Mouse (Mus musculus) CH12.LX (cell line): ENCODE measurements at regions not wholly inside any gene's neighbourhood (a gene's known extent, or its start where the extent isn't known, plus 50 kb on each side); places are given as distances from the start of the nearest gene placed in this dataset.

ENCODE experiments used
- EP300 ChIP-seq: IDR thresholded peaks from 2 replicates; pipeline ENCODE4 v1.6.1; 2011; ENCODE audit warnings: low read length, improper control_type of control experiment
- JUND ChIP-seq: conservative IDR thresholded peaks from 2 replicates; pipeline ENCODE4 v1.6.1; 2011; ENCODE audit warnings: low read depth, low read length, improper control_type of control experiment

DNA sequence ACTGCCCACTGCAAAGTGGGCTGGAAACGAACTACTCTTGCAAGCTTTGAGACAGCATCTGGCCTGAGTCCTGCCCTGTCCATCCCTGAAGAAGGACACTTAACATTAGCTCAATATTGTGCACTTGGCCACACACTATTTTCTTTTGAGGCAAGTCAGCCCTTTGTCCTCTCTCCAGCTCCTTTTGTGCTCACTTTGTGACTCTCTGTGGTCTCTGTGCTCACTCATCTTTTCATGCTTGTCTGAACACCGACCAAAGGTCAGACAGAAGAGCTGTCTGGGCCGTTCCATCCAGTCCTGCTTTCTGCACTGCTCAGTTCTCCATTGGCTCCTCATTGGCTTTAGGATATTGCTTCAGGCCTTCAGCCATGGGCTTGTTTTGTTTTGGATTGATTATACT is 715.8 kb downstream of the Nedd1 start:
- TF ChIP-seq JUND (no peak), EP300 (no peak)
